Mouse (Mus musculus) frontal cortex, postnatal 36 days (tissue): ENCODE measurements at regions not wholly inside any gene's neighbourhood (a gene's known extent, or its start where the extent isn't known, plus 50 kb on each side); places are given as distances from the start of the nearest gene placed in this dataset.
A peak's percentile ranks its signal among the peaks of the same experiment; 100 is the strongest.

Experiments
- DNase-seq, 2 experiments: peaks; one replicate each; pipeline ENCODE4 v3.0.0; 2022; ENCODE audit warnings: low spot score in 2 of 2

DNA sequence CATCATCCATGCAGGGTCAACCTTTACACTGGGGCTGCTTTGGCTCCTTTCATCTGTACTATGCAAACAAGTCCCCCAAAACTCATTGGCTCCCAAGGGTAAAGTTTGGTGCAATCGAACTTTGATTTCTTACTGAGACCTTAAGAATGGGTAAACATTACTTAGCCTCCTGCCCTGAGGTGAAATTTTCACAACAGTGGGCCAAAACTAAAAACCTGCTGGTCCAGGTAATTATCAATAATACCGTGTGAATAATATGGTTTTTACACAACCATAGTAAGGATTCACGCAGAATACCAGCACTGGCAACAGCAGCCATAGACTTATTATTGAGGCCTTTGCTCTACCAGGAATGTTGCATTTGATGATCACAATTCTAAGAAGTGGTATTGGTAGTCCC is 131.6 kb upstream of the Smarca2 start:
- no peak for DNase-seq

DNA sequence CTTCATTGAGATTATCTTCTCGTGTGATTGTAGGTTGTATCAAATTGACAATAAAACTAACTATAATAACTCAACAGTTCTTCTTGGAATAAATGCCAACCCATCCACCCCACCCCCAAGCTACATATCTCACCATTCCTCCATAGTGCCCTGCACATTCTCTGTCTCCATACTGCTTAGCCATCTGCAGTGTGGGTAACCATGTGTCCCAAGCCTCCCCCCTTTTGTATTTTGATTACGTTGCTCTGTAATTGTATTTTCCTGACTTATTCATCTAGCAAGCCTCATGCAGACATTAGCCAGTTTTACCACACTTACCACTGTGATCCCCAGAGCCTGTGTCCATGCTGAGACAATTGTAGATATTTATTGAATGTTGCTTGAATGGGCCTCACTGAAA is 129.7 kb upstream of the Smarca2 start:
- DNase-seq, result no peak

DNA sequence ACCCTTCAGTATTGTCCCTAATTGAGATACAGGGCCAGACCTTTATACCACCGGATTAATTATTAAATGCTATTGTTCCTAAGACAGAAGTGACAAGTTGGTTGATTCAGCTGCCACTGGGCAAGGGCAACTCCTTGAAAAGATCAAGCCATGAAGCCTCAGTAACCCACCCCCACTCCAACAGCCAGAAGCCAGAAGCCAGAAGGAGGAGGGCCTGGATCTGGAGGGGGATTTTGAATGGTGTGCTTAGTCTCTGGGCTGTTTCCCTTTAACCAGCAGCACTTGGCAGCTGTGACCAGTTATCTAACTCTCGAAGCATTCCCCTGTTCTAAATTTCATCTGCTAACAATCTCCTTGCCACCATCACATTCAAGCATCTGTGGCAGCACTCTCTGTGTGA is 129.1 kb upstream of the Smarca2 start:
- peak in 1 of 2 experiments; percentile 27 for DNase-seq

DNA sequence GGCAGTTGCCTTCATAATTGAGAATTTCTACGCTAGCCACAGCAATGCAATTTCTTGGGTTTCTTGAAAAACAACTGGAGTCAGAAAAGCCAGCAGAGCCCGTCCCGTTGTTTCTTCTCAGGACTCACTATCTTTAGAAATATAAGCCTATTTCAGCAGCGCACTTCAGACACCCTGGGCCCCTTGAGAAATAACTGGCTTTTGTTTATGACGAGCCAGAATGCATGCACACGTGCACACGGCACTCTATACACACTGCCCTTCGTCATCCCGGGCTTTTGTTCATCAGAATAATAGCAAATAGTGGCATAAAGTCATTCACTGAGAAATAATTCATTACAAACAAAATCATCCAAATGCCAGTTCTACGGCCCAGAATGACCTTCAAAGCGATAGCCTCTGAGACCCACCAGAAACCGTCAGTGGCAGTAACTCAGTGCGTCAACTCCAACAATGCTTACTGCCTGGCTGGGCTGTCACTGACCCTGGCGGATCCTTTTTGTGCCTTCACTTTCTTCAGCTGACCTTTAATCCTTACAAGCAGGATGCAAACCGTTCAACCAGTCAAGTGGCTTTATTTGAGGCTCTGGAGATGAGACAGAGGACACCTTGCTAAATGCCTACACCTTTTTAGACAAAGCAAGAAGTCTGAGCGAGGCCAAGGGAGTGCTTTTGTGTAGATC is 126.7 kb upstream of the Smarca2 start:
- no peak for DNase-seq

DNA sequence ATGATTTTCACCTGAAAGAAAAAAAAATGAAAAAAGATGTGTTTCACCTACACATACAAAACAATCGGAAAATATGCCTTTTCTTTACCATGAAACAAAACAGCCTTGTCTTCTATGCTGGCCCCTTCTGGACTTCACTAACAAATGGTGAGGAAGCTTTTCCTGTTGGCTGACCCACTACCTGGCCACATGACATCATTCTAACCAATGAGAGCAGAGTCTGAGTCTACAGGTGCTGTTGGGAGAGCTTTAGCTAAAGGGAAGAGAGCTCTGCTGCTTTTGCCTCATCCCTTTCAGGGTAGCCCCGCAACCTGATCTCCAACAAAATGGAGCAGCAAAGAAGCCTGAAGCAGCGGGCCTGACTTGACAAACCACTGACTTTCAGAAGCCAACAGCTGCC is 120.5 kb upstream of the Smarca2 start:
- no peak for DNase-seq

DNA sequence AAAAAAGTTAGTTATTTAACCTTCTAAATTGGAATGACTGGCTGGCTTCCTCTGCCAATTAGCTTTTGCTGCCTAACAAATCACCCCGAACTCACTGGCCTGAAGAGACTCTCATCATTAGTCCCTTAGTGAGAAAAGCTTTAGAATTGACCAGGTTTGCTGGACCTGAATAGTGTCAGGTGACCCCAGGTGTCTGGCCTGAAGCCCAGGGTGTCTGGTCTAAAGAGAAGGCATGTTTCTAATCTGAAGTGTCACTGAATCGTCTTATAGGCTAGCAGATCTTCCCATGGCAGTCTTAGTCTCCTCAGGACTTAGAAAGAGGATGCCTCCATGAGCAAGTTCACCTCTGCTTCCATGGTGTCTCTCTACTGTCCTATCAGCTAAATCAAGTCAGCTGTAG is 112.0 kb upstream of the Smarca2 start:
- DNase-seq, result no peak

DNA sequence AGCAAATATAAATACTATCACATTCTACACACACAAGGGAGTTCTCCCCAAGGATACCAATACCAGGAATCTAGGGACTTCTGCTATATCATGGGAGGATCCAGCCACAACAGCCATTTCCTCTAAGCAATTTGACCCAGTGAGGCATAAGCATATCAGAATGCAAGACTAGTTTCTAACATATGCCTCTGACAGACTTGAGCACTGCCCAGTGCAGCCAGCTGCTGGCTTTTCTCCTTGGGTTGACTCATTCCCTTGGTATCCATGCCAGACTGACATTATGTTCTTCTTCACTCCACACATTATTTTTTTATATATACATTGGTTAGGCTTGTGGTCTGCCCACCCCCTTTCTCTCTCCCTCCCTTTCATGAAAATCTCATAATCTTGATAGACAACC is 103.8 kb upstream of the Smarca2 start:
- no peak for DNase-seq

DNA sequence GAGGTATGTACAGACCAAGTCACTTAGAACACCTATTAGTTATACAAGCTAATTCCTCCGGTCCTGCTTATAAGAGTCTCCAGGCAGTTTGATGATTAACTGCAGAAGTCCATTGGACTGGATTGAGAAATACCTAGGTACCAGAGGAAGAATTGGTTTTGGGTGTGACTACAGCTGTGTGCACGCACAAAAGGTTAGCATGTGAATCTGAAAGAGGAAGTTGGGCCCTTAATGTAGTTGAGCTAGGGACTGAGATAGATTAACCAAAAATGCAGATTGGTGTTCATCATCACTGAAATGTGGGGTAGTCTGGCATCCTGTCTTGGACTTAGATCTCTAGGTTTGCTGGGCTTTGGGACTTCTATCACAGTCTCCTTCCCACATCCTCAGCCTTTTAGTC is 100.8 kb upstream of the Smarca2 start:
- no peak for DNase-seq

DNA sequence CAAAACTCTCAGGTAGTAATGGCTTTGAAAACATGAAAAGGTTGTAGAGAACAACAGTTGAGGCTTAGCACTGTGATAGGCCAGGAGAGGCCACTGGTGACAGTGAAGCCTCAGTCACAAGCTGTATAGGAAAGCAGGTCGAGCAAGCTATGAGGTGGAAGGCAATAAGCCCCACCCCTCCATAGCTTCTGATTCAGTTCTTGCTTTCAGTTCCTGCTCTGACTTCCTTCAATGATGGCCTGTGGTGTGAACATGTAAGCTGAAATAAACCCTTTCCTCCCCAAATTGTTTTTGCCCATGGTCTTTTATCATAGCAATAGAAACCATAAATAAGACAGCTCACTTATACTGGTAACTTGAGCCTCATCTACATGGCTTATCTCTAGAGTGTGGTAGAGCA is 98.0 kb upstream of the Smarca2 start:
- DNase-seq, result no peak

DNA sequence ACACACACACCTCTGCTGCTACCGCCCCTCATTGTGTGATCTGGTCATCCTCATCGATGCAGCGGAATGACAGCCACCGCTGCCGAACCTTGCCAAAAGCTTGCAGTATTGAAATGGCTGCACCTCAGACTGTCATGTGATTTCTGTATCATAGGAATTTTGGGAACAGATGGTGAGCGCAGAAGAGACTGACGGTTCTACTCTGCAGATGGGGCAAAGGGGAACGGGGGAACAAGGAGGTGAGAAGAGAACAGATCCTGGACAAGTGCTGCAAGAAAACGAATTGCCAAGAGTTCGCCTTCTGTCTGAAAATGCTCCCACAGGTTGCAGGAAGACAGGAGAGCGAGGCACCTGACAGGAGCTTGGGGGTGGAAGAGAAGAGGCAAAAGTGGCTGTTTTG is 96.9 kb upstream of the Smarca2 start:
- DNase-seq, result no peak

DNA sequence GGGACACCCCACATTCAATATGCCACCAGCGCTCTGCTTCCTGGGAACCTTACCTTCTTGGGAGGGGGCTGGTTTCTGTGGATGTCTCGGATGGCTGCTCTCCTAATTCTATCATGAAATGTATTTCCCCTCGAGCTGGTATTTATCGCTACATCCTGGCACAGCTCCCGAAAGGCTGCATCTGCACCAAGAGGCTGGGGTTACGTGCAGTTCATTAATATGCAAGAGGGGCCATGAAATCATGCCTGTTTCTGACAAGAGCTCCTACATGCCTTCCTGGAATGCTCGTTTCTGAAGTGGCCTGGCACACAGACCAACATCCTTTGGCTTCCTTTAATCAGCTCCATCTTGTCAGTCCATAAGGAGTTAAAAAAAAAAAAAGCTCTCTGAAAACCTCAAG is 96.2 kb upstream of the Smarca2 start:
- DNase-seq, result no peak

DNA sequence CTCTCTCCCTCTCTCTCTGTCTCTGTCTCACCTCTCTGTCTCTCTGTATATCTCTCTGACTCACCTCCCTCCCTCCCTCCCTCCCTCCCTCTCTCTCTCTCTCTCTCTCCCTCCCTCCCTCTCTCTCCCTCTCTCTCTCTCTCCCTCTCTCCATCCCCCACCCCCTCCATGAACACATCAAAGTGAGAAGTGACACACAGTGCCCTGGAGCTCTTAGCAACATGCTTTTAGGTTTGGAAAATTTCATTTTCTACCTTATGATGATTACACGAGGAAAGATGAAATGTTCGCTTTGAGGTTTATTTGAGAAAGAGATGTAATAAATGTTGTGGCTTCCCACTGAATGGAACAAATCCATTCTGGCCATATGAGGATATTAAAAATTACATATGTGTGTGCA is 95.6 kb upstream of the Smarca2 start:
- no peak for DNase-seq

DNA sequence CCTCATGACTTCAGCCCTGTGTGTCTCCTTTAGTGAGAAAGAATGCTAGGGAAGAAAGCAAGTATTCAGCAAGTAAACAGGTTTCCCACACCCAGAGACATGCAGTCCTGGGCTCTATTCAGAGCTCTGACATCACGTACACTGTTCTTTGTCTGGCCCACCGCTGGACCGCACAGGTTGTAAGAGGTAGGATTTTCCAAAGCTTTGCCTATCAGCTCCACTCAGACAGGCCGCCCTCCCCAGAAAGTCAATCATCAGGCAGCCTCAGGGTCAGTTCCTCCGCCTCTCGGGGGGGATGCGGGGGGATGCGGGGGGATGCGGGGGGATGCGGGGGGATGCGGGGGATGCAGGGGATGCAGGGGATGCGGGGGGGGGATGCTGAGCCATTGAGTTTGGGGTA is 94.7 kb upstream of the Smarca2 start:
- DNase-seq, result no peak

DNA sequence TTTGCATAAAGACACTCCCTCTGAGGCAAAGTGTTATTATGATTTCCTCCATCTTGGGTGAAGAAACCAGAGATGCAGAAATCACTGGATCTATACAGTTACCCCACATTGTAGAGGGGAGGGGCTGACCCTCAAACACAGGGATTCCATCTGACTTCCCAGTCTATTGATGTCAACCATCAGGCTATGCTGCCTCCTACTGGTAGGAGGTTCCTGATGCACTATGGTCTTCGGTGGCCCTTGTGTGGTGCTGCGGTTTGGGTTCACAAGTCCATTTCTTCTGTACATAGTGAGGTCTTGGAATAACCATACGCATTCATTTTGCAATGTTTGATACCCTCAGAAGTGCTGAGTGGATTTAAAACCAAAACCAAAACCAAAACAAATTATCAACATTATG is 94.0 kb upstream of the Smarca2 start:
- no peak for DNase-seq

DNA sequence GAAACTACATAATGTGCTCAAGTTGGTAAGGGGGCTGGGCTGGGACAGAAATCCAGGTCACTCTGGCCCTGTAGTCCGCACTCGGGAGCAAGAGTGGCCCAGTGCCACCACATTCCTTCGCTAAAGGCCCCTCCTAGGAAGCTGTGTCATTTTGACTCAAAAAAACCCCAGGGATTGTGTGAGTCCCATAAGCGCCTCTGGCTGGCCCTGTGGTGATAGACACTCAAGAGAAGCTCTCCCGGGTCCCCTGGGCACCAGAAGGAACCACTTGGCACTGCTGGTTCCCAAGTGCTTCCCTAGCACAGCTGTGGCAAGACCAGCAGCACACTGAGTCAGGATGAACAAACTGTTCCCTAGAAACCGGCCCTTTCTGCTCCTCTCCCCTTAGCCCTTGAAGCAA is 93.1 kb upstream of the Smarca2 start:
- no peak for DNase-seq

DNA sequence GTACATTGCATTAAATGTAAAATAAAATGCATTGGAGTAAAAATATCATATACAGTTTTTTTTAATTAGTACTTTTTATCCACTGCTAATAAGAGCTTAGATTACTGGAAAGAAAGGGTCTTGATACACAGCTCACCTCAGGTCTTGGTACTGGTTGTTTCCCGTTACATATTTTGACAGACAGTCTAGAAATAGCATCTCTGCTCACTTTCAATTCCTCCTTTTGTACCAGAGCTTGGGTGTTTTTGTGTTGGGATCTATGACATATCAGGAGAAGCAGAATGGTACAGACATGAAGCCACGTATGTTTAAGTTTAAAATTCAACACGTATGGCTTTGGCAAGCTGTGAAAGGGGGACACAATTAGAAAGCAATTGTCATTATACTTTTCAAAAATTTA is 80.3 kb upstream of the Smarca2 start:
- DNase-seq, result no peak

DNA sequence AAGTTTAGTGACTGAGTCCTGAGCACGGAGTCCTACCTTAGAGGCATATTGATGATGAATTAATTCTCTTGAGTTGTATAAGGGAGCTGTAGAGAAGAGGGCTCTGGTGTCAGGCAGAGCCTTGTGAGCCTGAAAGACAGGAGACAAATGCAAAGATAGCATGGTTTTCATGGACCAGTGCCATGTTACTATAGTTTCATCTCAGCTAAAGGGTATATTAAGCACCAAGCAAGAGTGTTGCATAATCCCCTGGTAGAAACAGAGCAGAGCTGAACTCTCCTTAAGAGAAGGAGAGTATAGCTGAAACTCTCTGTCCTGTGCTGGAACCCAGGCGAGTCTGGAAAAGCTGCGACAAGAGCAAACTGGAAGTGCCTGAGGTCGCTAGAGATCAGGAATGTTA is 73.5 kb upstream of the Smarca2 start:
- no peak for DNase-seq

DNA sequence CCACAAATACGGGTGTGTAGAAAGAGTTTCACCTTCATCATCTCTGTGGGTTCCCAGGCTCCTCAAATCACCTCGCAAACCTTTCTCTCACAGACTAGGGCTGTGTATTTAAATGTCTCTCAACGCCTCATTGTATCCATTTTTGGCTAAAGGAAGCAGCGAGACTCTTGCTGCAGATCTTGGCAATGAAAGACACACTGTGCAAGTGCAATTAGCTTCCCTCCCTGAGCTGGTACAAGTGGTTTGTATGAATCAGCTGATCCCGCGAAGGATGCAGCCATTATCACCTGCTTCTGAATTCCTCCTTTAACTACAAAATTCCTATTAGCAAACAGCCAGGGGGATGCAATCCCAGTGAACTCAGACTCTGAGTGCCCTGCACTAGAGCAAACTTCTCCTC is 72.3 kb upstream of the Smarca2 start:
- DNase-seq, result peak in 1 of 2 experiments; percentile 41

DNA sequence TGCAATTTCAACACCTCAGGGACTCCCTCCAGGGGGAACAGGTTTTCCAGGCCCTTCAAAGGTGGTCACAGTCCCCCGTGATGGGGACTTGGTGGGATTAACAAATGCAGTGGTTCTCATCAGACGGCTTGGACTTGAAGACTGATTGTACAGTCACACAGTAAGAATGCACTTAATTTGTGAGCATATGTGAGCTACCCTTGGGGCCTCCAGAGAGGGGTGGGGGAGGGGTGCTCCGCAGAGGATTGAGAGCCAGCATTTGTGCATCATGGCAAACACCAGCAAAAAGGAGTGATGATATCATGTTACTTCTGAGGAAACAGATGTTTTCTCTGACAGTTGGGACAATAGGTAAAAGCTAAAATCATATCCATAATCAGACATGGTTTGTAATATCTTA is 59.2 kb upstream of the Smarca2 start:
- DNase-seq, result no peak

DNA sequence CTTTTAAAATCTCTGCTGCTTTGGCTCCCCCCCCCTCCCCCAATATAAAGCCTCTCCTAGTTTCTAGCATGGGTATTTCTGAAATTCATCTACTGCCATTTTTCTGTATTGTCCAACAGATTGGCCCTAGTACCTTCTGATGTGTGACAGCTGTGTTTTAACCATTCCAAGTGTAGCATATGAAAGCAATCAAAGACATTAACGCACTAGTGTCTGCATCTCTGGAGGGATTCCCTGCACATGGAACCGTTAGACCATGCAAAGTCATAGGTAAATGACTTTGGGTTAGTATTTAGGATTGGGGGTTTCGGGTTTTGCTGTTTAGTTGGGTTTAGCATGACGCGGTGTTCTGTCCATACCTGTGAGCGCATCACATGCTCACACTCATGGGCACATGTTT is 57.3 kb upstream of the Smarca2 start:
- no peak for DNase-seq

DNA sequence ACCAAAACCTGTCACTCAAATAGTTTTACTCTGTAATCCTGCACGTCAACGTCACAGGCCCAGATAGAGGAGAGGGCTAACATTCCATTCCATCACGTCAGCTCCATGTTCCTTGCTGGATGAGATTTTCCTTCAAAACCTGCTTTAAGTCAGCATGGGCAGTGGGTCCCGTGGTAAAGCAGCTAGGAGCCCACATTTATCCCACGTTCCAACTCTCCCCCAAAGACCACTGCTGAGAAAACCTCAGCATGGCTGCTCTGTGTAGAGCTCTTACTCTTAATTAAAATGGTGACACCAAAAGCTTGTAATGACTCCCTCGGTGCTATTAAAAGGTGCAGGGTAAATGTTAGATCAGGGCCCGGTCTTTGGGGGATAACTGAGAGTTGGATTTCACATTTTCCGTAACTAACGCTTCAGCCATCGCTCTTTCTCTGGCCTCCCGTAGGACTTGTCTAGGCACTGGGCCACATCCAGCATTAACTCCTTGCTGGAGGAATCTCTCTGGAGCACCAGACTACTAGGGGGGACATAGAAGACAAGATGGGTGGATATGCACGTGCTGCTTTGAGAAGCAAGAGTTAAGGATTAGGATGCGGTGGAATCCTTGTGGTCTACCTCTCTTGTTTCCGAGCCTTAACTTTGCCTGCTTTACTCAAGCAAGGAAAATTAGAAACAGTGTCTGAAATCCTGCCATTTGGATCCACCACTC is 56.1 kb upstream of the Smarca2 start:
- DNase-seq, result no peak

DNA sequence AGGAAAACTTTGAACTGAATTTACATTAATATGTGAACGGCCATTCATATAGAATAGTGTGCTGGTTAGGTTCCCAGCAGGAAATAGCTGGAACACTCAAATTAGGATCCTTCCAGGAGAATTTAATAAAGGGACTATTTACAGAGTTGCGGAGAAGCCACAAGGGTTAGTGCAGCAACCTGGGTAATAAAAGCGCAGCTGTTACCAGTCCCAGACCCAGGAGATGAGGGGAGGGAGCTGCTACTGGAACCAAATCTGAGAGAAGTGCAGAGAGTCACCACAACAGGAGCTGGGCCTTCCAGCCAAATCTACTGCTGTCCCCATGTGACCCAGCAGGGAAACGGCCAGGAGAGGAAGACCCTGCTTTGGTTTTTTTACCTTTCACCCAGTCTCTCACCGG is 54.6 kb upstream of the Smarca2 start:
- DNase-seq, result no peak
